Mouse (Mus musculus) olfactory bulb, adult 2 months (tissue): ENCODE results near the gene Cfap69. TPM values are rescaled to one million over a fixed set of nuclear protein-coding genes. Genes with fewer than 3 reads are reported as not detected.

Experiments used
- H3K27ac ChIP-seq: fragments of 200-500 bp; 2 replicates; pipeline ENCODE4 v1.5.1; 2012; ENCODE audit warnings: low read depth, low read length; ENCODE audit not compliant: insufficient read depth
- H3K4me1 ChIP-seq: fragments of 200-500 bp; 2 replicates; pipeline ENCODE4 v1.6.1; 2012; ENCODE audit warnings: low read length; ENCODE audit not compliant: control insufficient read depth, insufficient read depth
- H3K4me3 ChIP-seq: fragments of 200-500 bp; 2 replicates; pipeline ENCODE4 v1.5.1; 2012; ENCODE audit warnings: mild to moderate bottlenecking, low read depth, low read length, moderate library complexity; ENCODE audit not compliant: insufficient read depth
- CTCF ChIP-seq: fragments of 200-500 bp; IDR thresholded peaks from 2 replicates; pipeline ENCODE4 v1.5.1; 2012; ENCODE audit warnings: low read depth, mild to moderate bottlenecking, low read length, moderate library complexity; ENCODE audit not compliant: insufficient read depth
- POLR2A ChIP-seq: fragments of 200-500 bp; IDR thresholded peaks from 2 replicates; pipeline ENCODE4 v1.6.1; 2012; ENCODE audit warnings: mild to moderate bottlenecking, low read depth, low read length, moderate library complexity; ENCODE audit not compliant: insufficient read depth
- WGBS: fragments of 180-500 bp; shearing (Covaris S2); methylation state at CpG from one replicate; pipeline ENCODE4 v1.1.7; 2018; 5-methylcytosine and 5-hydroxymethylcytosine counted together
- polyA plus RNA-seq: library from polyadenylated mRNA; stranded (reverse); fragments of >200 nt; gene quantifications from 2 replicates; pipeline ENCODE4 v1.2.4, GENCODE M21; 2012; ENCODE audit warnings: low replicate concordance; ENCODE audit not compliant: missing spikeins, insufficient read depth, insufficient read length

Gene Cfap69
- polyA plus RNA-seq, 1 experiment, result not detected

- WGBS, result 69% methylated on average over 3 of the region's 3 CpGs
- Histone ChIP-seq H3K4me1 (no peaks in the 10 kb centered on the region), H3K27ac (no peak overlapping the region), H3K4me3 (no peak overlapping the region)
- no peak for TF ChIP-seq POLR2A
- no peak for TF ChIP-seq CTCF
These were observed 53.5 kb downstream of the Cfap69 start for GRCm38 (mm10) chr5:5610540-5610939.

GRCm38 (mm10) chr5:5587686-5588085 lies 76.4 kb downstream of the Cfap69 start:
- 89% methylated on average over 3 of the region's 3 CpGs for WGBS
- Histone ChIP-seq H3K4me3 (no peak overlapping the region), H3K27ac (no peak overlapping the region), H3K4me1 (no peaks in the 10 kb centered on the region)
- TF ChIP-seq POLR2A (no peak), CTCF (no peak)

GRCm38 (mm10) chr5:5573749-5574317 lies 90.2 kb downstream of the Cfap69 start, which contains the start of gene Gm8773:
Gm8773 (plus strand) TSS chr5:5573799.
- 1% methylated on average over 24 of the region's 24 CpGs for WGBS
- Histone ChIP-seq H3K4me1 (peaks cover 7% of the 10 kb centered on the region), H3K4me3 (peak within 1 kb of the TSS; percentile 47), H3K27ac (no peak within 1 kb of the TSS)
- TF ChIP-seq CTCF, result no peak

- 77% methylated on average over 3 of the region's 3 CpGs for WGBS
- Histone ChIP-seq H3K4me3 (no peak overlapping the region), H3K27ac (no peak overlapping the region), H3K4me1 (no peaks in the 10 kb centered on the region)
- TF ChIP-seq CTCF, result no peak
- TF ChIP-seq POLR2A, result no peak
These were observed 101.6 kb downstream of the Cfap69 start for GRCm38 (mm10) chr5:5562435-5562834.

- no peaks in the 10 kb centered on the region for H3K4me1 ChIP-seq
- 70% methylated on average over 4 of the region's 4 CpGs for WGBS
- TF ChIP-seq CTCF, result no peak
- no peak for TF ChIP-seq POLR2A
- H3K4me3 ChIP-seq, result no peak overlapping the region
- no peak overlapping the region for H3K27ac ChIP-seq
These were observed 102.9 kb downstream of the Cfap69 start for GRCm38 (mm10) chr5:5561041-5561706.

GRCm38 (mm10) chr5:5559798-5560197 lies 104.2 kb downstream of the Cfap69 start:
- Histone ChIP-seq H3K27ac (no peak overlapping the region), H3K4me3 (peak overlapping the region; percentile 76), H3K4me1 (no peaks in the 10 kb centered on the region)
- TF ChIP-seq POLR2A (no peak), CTCF (no peak)
- WGBS, result 33% methylated on average over 8 of the region's 8 CpGs

GRCm38 (mm10) chr5:5559079-5559740 lies 104.8 kb downstream of the Cfap69 start, which contains the start of gene Gtpbp10:
Gtpbp10 (minus strand) TSS chr5:5559538.
- peak within 1 kb of the TSS; percentile 76 for H3K4me3 ChIP-seq
- under 1% methylated on average over 43 of the region's 43 CpGs for WGBS
- H3K27ac ChIP-seq, result no peak within 1 kb of the TSS
- no peaks in the 10 kb centered on the region for H3K4me1 ChIP-seq
- TF ChIP-seq CTCF (no peak), POLR2A (peak; percentile 83)

GRCm38 (mm10) chr5:5551110-5551509 lies 112.9 kb downstream of the Cfap69 start:
- no peak for TF ChIP-seq CTCF
- TF ChIP-seq POLR2A, result no peak
- Histone ChIP-seq H3K4me1 (no peaks in the 10 kb centered on the region), H3K4me3 (no peak overlapping the region), H3K27ac (no peak overlapping the region)
- 88% methylated on average over 1 of the region's 1 CpGs for WGBS

- H3K4me1 ChIP-seq, result no peaks in the 10 kb centered on the region
- 46% methylated on average over 3 of the region's 3 CpGs for WGBS
- H3K4me3 ChIP-seq, result no peak overlapping the region
- TF ChIP-seq POLR2A (no peak), CTCF (no peak)
- no peak overlapping the region for H3K27ac ChIP-seq
These were observed 123.7 kb downstream of the Cfap69 start for GRCm38 (mm10) chr5:5540385-5540784.
